Mouse (Mus musculus) limb, embryonic 10.5 days (tissue): ENCODE data around the gene Gm11541. TPM values are rescaled to one million over a fixed set of nuclear protein-coding genes. Genes with fewer than 3 reads are reported as not detected.
A peak's percentile ranks its signal among the peaks of the same experiment; 100 is the strongest.

Experiments used
- DNase-seq: peaks from one replicate; pipeline ENCODE4 v3.0.0-alpha.2; 2017; ENCODE audit warnings: low spot score
- H3K27ac ChIP-seq: fragments of 300-500 bp; sonication (generic); 2 replicates; pipeline ENCODE4 v1.5.1; 2016; ENCODE audit warnings: mild to moderate bottlenecking
- H3K27me3 ChIP-seq: fragments of 300-500 bp; sonication (generic); 2 replicates; pipeline ENCODE4 v1.6.1; 2016; ENCODE audit warnings: low read depth, mild to moderate bottlenecking; ENCODE audit not compliant: poor library complexity, severe bottlenecking
- H3K36me3 ChIP-seq: fragments of 300-500 bp; sonication (generic); 2 replicates; pipeline ENCODE4 v1.6.1; 2016; ENCODE audit warnings: mild to moderate bottlenecking, moderate library complexity
- H3K4me1 ChIP-seq: fragments of 300-500 bp; sonication (generic); 2 replicates; pipeline ENCODE4 v1.6.1; 2016
- H3K4me3 ChIP-seq: fragments of 300-500 bp; sonication (generic); 2 replicates; pipeline ENCODE4 v1.5.1; 2016; ENCODE audit warnings: mild to moderate bottlenecking, moderate library complexity
- H3K9me3 ChIP-seq: fragments of 300-500 bp; sonication (generic); replicated peaks from 2 replicates; pipeline ENCODE4 v1.6.1; 2016; ENCODE audit warnings: mild to moderate bottlenecking
- WGBS: fragments of 180-500 bp; shearing (Covaris S2); methylation state at CpG from one replicate; pipeline ENCODE4 v1.1.7; 2016; 5-methylcytosine and 5-hydroxymethylcytosine counted together
- polyA plus RNA-seq: library from polyadenylated mRNA; unstranded; fragments of >200 nt; fragmentation: Nextera tagmentation; extraction: Ambion mirVana; gene quantifications from 2 replicates; pipeline ENCODE4 v1.2.1, GENCODE M21; 2016

Gene Gm11541
- polyA plus RNA-seq = not detected in 2 replicates

- Histone ChIP-seq H3K36me3 (no peaks in the 10 kb centered on the region), H3K4me1 (peaks cover 13% of the 10 kb centered on the region), H3K27me3 (peaks cover 4% of the 10 kb centered on the region; the same call in 1 of the 2 replicates), H3K27ac (no peak within 1 kb of the TSS), H3K9me3 (no peaks in the 10 kb centered on the region), H3K4me3 (no peak within 1 kb of the TSS)
- WGBS = 89% methylated on average over 5 of the region's 5 CpGs
- no peak for DNase-seq
Observed at GRCm38 (mm10) chr11:94704472-94704871, at the start of gene Gm11541. Gene Gm11541, minus strand, starts transcription at chr11:94704499.

- no peak for DNase-seq
- no peaks in the 10 kb centered on the region for H3K9me3 ChIP-seq
- 63% methylated on average over 2 of the region's 2 CpGs for WGBS
- H3K36me3 ChIP-seq = no peaks in the 10 kb centered on the region
- H3K4me1 ChIP-seq = no peaks in the 10 kb centered on the region
- H3K4me3 ChIP-seq = no peak overlapping the region
- no peak overlapping the region for H3K27ac ChIP-seq
- no peaks in the 10 kb centered on the region for H3K27me3 ChIP-seq
Observed at GRCm38 (mm10) chr11:94752946-94753713, 48.8 kb upstream of the Gm11541 start.

- Histone ChIP-seq H3K27me3 (peaks cover 16% of the 10 kb centered on the region; the same call in 1 of the 2 replicates), H3K4me3 (no peak within 1 kb of the TSS)
- 81% methylated on average over 29 of the region's 29 CpGs for WGBS
Observed at GRCm38 (mm10) chr11:94741732-94742272, 37.5 kb upstream of the Gm11541 start, which contains the start of gene Cdc34b. Gene Cdc34b, plus strand, starts transcription at chr11:94741782.

GRCm38 (mm10) chr11:94735746-94736145 lies 31.4 kb upstream of the Gm11541 start:
- 63% methylated on average over 2 of the region's 2 CpGs for WGBS
- no peak for DNase-seq
- no peaks in the 10 kb centered on the region for H3K4me1 ChIP-seq
- no peak overlapping the region for H3K27ac ChIP-seq
- H3K27me3 ChIP-seq = 0 out of 2 replicates have a peak, but pooled peaks cover 3% of the 10 kb centered on the region
- H3K36me3 ChIP-seq = no peaks in the 10 kb centered on the region
- no peaks in the 10 kb centered on the region for H3K9me3 ChIP-seq
- no peak overlapping the region for H3K4me3 ChIP-seq

More at GRCm38 (mm10) chr11:94741732-94742272, 37.5 kb upstream of the Gm11541 start, which contains the start of gene Cdc34b:
- Histone ChIP-seq H3K4me1 (no peaks in the 10 kb centered on the region), H3K36me3 (no peaks in the 10 kb centered on the region), H3K27ac (no peak within 1 kb of the TSS), H3K9me3 (no peaks in the 10 kb centered on the region)
- DNase-seq = no peak

- no peak overlapping the region for H3K4me3 ChIP-seq
- no peaks in the 10 kb centered on the region for H3K36me3 ChIP-seq
- no peak overlapping the region for H3K27ac ChIP-seq
- WGBS = 44% methylated on average over 8 of the region's 8 CpGs
- no peaks in the 10 kb centered on the region for H3K9me3 ChIP-seq
- H3K4me1 ChIP-seq = no peaks in the 10 kb centered on the region
- no peak for DNase-seq
- H3K27me3 ChIP-seq = no peaks in the 10 kb centered on the region
Observed at GRCm38 (mm10) chr11:94732773-94733172, 28.5 kb upstream of the Gm11541 start.

GRCm38 (mm10) chr11:94731229-94731628 lies 26.9 kb upstream of the Gm11541 start:
- Histone ChIP-seq H3K9me3 (no peaks in the 10 kb centered on the region), H3K27ac (no peak overlapping the region), H3K4me1 (no peaks in the 10 kb centered on the region), H3K27me3 (no peaks in the 10 kb centered on the region), H3K36me3 (no peaks in the 10 kb centered on the region), H3K4me3 (no peak overlapping the region)
- WGBS = 86% methylated on average over 12 of the region's 12 CpGs
- DNase-seq = no peak

- Histone ChIP-seq H3K36me3 (no peaks in the 10 kb centered on the region), H3K9me3 (no peaks in the 10 kb centered on the region), H3K27me3 (no peaks in the 10 kb centered on the region), H3K4me3 (no peak overlapping the region), H3K27ac (no peak overlapping the region), H3K4me1 (no peaks in the 10 kb centered on the region)
- 31% methylated on average over 5 of the region's 5 CpGs for WGBS
- DNase-seq = peak; percentile 59
Observed at GRCm38 (mm10) chr11:94730261-94730660, 26.0 kb upstream of the Gm11541 start.

GRCm38 (mm10) chr11:94729565-94729964 lies 25.3 kb upstream of the Gm11541 start:
- 25% methylated on average over 4 of the region's 4 CpGs for WGBS

GRCm38 (mm10) chr11:94728545-94728944 lies 24.2 kb upstream of the Gm11541 start:
- H3K9me3 ChIP-seq = no peaks in the 10 kb centered on the region
- H3K36me3 ChIP-seq = no peaks in the 10 kb centered on the region
- 74% methylated on average over 3 of the region's 3 CpGs for WGBS
- H3K4me1 ChIP-seq = no peaks in the 10 kb centered on the region
- no peak for DNase-seq
- no peaks in the 10 kb centered on the region for H3K27me3 ChIP-seq
- H3K4me3 ChIP-seq = no peak overlapping the region
- no peak overlapping the region for H3K27ac ChIP-seq

More at GRCm38 (mm10) chr11:94729565-94729964, 25.3 kb upstream of the Gm11541 start:
- DNase-seq = no peak
- Histone ChIP-seq H3K9me3 (no peaks in the 10 kb centered on the region), H3K4me3 (no peak overlapping the region), H3K4me1 (no peaks in the 10 kb centered on the region), H3K36me3 (no peaks in the 10 kb centered on the region), H3K27me3 (no peaks in the 10 kb centered on the region), H3K27ac (no peak overlapping the region)

- no peaks in the 10 kb centered on the region for H3K4me1 ChIP-seq
- DNase-seq = no peak
- no peak overlapping the region for H3K27ac ChIP-seq
- no peaks in the 10 kb centered on the region for H3K36me3 ChIP-seq
- no peak overlapping the region for H3K4me3 ChIP-seq
- H3K27me3 ChIP-seq = no peaks in the 10 kb centered on the region
- WGBS = 90% methylated on average over 3 of the region's 3 CpGs
- no peaks in the 10 kb centered on the region for H3K9me3 ChIP-seq
Observed at GRCm38 (mm10) chr11:94727306-94727705, 23.0 kb upstream of the Gm11541 start.

- no peak for DNase-seq
- H3K36me3 ChIP-seq = no peaks in the 10 kb centered on the region
- no peak overlapping the region for H3K4me3 ChIP-seq
- 0 out of 2 replicates have a peak, but pooled peaks cover 4% of the 10 kb centered on the region for H3K27me3 ChIP-seq
- no peaks in the 10 kb centered on the region for H3K9me3 ChIP-seq
- 95% methylated on average over 2 of the region's 2 CpGs for WGBS
- peaks cover 13% of the 10 kb centered on the region for H3K4me1 ChIP-seq
- no peak overlapping the region for H3K27ac ChIP-seq
Observed at GRCm38 (mm10) chr11:94719216-94719615, 14.9 kb upstream of the Gm11541 start.

- H3K4me1 ChIP-seq = peaks cover 18% of the 10 kb centered on the region
- no peak overlapping the region for H3K4me3 ChIP-seq
- DNase-seq = no peak
- no peak overlapping the region for H3K27ac ChIP-seq
- H3K36me3 ChIP-seq = no peaks in the 10 kb centered on the region
- H3K27me3 ChIP-seq = 0 out of 2 replicates have a peak, but pooled peaks cover 11% of the 10 kb centered on the region
- 91% methylated on average over 7 of the region's 7 CpGs for WGBS
- no peaks in the 10 kb centered on the region for H3K9me3 ChIP-seq
Observed at GRCm38 (mm10) chr11:94718113-94718909, 14.0 kb upstream of the Gm11541 start.
